Mouse (Mus musculus): Measurements from ENCODE around the gene Ncf2.
"Not testable (repeated sequence)": the region's sequence is repeated elsewhere in the genome, so short reads cannot be mapped to it uniquely, and the experiment has no call there.

Ncf2 gene

GRCm38 (mm10) chr1:152799897-152800296 is at the start of gene Ncf2:
Gene Ncf2 (plus strand): TSS chr1:152800194.
- in situ Hi-C loops (cut with MboI) = loop anchor here (10.0 kb wide), 1 partner anchor 105 kb away; the partner anchor contains the start of gene Smg7

- in situ Hi-C loops (cut with MboI) = no loop called here
Observed at GRCm38 (mm10) chr1:152750312-152750965, 49.6 kb upstream of the Ncf2 start, which contains the start of gene Apobec4. Gene Apobec4 (plus strand): TSS chr1:152750551.

- in situ Hi-C loops (cut with MboI) = no loop called here
Observed at GRCm38 (mm10) chr1:152761791-152762190, 38.2 kb upstream of the Ncf2 start.

GRCm38 (mm10) chr1:152766032-152766772 is 33.8 kb upstream of the Ncf2 start, which contains the start of the genes Rgl1 and Arpc5:
Gene Rgl1 (minus strand): TSS chr1:152766351.
Gene Arpc5 (plus strand): TSS chr1:152766542.
- in situ Hi-C loops (cut with MboI) = no loop called here

GRCm38 (mm10) chr1:152766804-152767748 is 32.9 kb upstream of the Ncf2 start:
- in situ Hi-C loops (cut with MboI) = no loop called here

- in situ Hi-C loops (cut with MboI) = no loop called here
Observed at GRCm38 (mm10) chr1:152767749-152768488, 32.1 kb upstream of the Ncf2 start.

- in situ Hi-C loops (cut with MboI) = no loop called here
Observed at GRCm38 (mm10) chr1:152771016-152771415, 29.0 kb upstream of the Ncf2 start.

GRCm38 (mm10) chr1:152774601-152775000 is 25.4 kb upstream of the Ncf2 start:
- in situ Hi-C loops (cut with MboI) = not testable (repeated sequence)

- in situ Hi-C loops (cut with MboI) = no loop called here
Observed at GRCm38 (mm10) chr1:152779071-152779737, 20.8 kb upstream of the Ncf2 start.

- in situ Hi-C loops (cut with MboI) = no loop called here
Observed at GRCm38 (mm10) chr1:152784620-152785019, 15.4 kb upstream of the Ncf2 start.

GRCm38 (mm10) chr1:152785446-152785845 is 14.5 kb upstream of the Ncf2 start:
- in situ Hi-C loops (cut with MboI) = not testable (repeated sequence)

- in situ Hi-C loops (cut with MboI) = no loop called here
Observed at GRCm38 (mm10) chr1:152786953-152787352, 13.0 kb upstream of the Ncf2 start.

GRCm38 (mm10) chr1:152788121-152788660 is 11.8 kb upstream of the Ncf2 start:
- in situ Hi-C loops (cut with MboI) = no loop called here

GRCm38 (mm10) chr1:152790254-152790653 is 9.7 kb upstream of the Ncf2 start:
- in situ Hi-C loops (cut with MboI) = loop anchor here (10.0 kb wide), 1 partner anchor 115 kb away; the partner anchor contains the start of gene Smg7

GRCm38 (mm10) chr1:152790821-152791220 is 9.2 kb upstream of the Ncf2 start:
- in situ Hi-C loops (cut with MboI) = loop anchor here (10.0 kb wide), 1 partner anchor 114 kb away; the partner anchor contains the start of gene Smg7

- in situ Hi-C loops (cut with MboI) = loop anchor here (10.0 kb wide), 1 partner anchor 114 kb away; the partner anchor contains the start of gene Smg7
Observed at GRCm38 (mm10) chr1:152791269-152791668, 8.7 kb upstream of the Ncf2 start.

- in situ Hi-C loops (cut with MboI) = loop anchor here (10.0 kb wide), 1 partner anchor 112 kb away; the partner anchor contains the start of gene Smg7
Observed at GRCm38 (mm10) chr1:152792736-152793494, 7.1 kb upstream of the Ncf2 start.

GRCm38 (mm10) chr1:152793495-152794130 is 6.4 kb upstream of the Ncf2 start:
- in situ Hi-C loops (cut with MboI) = loop anchor here (10.0 kb wide), 1 partner anchor 111 kb away; the partner anchor contains the start of gene Smg7
